Mouse (Mus musculus) kidney, embryonic 14.5 days (tissue): ENCODE measurements at regions not wholly inside any gene's neighbourhood (a gene's known extent, or its start where the extent isn't known, plus 50 kb on each side); places are given as distances from the start of the nearest gene placed in this dataset.

Experiments
- ATAC-seq: fragments of 200-750 bp; cut with Nextera tagmentation; 2 replicates; pipeline ENCODE4 v1.8.0; 2017; ENCODE audit warnings: moderate number of reproducible peaks, mild to moderate bottlenecking, moderate TSS enrichment, moderate library complexity; ENCODE audit not compliant: low FRiP score, low TSS enrichment
- H3K27ac ChIP-seq: fragments of 300-500 bp; sonication (generic); 2 replicates; pipeline ENCODE4 v1.5.1; 2014; ENCODE audit warnings: low read depth, mild to moderate bottlenecking, low read length, moderate library complexity, mixed read lengths
- H3K27me3 ChIP-seq: fragments of 300-500 bp; sonication (generic); 2 replicates; pipeline ENCODE4 v1.6.1; 2014; ENCODE audit warnings: mild to moderate bottlenecking, low read length; ENCODE audit not compliant: control insufficient read depth, insufficient read depth
- H3K36me3 ChIP-seq: fragments of 300-500 bp; sonication (generic); 2 replicates; pipeline ENCODE4 v1.6.1; 2014; ENCODE audit warnings: low read length, mixed read lengths; ENCODE audit not compliant: control insufficient read depth, insufficient read depth
- H3K4me1 ChIP-seq: fragments of 300-500 bp; sonication (generic); 2 replicates; pipeline ENCODE4 v1.6.1; 2014; ENCODE audit warnings: low read length, mixed read lengths; ENCODE audit not compliant: control insufficient read depth, insufficient read depth
- H3K4me2 ChIP-seq: fragments of 300-500 bp; sonication (generic); replicated peaks from 2 replicates; pipeline ENCODE4 v1.6.1; 2014; ENCODE audit warnings: low read depth, mild to moderate bottlenecking, low read length
- H3K4me3 ChIP-seq: fragments of 300-500 bp; sonication (generic); 2 replicates; pipeline ENCODE4 v1.5.1; 2014; ENCODE audit warnings: mild to moderate bottlenecking, low read length
- H3K9ac ChIP-seq: fragments of 300-500 bp; sonication (generic); 2 replicates; pipeline ENCODE4 v1.6.1; 2014; ENCODE audit warnings: low read depth, mild to moderate bottlenecking, low read length, moderate library complexity
- H3K9me3 ChIP-seq: fragments of 300-500 bp; sonication (generic); 2 replicates; pipeline ENCODE4 v1.6.1; 2016; ENCODE audit warnings: low read length; ENCODE audit not compliant: control insufficient read depth
- WGBS: fragments of 180-500 bp; shearing (Covaris S2); extraction: QIAGEN DNeasy Blood & Tissue Kit; methylation state at CpG from one replicate; pipeline ENCODE4 v1.1.7; 2014; 5-methylcytosine and 5-hydroxymethylcytosine counted together

DNA sequence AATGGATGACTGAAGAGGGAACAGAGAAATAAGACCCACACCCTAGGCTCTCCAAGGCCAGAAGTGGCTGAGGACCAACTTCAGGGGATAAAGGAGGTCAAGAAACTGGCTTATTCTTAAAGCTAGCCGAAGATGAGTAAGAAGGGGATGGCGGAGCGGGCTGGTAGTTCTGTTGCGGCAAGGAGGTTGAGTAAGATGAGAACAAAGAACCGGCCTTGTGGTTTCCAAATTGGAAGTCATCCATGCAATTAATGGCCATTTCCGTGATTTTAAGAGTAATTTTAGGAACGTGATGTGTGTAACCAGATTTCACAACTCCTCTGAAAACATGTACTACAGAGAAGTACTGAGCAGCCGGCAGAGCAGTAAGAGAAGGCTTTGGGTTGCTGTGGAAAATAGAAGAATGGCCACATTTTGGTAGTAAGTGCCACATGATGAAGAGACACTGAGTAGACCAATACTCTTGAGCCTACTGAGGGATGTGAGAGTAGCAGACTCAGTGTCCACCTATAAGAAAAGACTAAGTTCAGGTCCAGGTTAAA is 258.4 kb downstream of the Fam49a start:
- no peak overlapping the region for H3K4me2 ChIP-seq
- H3K4me3 ChIP-seq, result no peak overlapping the region
- H3K9me3 ChIP-seq, result no peaks in the 10 kb centered on the region
- 78% methylated on average over 8 of the region's 8 CpGs for WGBS
- no peak overlapping the region for H3K27ac ChIP-seq
- no peak for ATAC-seq
- no peak overlapping the region for H3K9ac ChIP-seq
- H3K4me1 ChIP-seq, result no peaks in the 10 kb centered on the region
- H3K27me3 ChIP-seq, result no peaks in the 10 kb centered on the region
- H3K36me3 ChIP-seq, result no peaks in the 10 kb centered on the region

DNA sequence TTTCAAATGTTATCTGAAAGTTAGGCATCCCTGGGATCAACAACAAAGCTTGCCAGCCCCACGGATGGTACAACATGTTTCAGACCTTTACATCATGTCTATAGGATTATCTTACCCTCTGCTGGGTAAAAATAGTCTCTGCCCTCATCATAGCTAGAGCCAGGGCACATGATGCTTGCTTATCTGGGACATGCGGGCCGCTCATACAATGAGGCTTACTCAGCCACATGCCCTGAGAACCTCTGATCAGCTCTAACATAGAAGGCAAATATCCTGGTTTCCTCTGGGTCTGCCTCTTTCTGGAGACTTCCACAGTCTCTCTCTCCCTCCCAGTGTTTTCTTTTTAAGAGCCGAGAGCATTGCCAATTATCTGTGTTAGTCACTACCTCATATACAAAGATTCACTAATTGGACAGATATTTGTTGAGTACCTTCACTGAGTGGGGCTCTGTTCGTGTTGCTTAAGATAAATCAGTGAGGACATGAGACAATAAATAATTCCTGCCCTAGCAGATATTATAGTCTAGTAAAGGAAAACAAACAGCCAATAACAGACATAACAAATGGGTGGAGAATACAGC is 256.6 kb downstream of the Fam49a start:
- Histone ChIP-seq H3K9ac (no peak overlapping the region), H3K27ac (no peak overlapping the region), H3K4me1 (no peaks in the 10 kb centered on the region), H3K36me3 (no peaks in the 10 kb centered on the region), H3K9me3 (no peaks in the 10 kb centered on the region), H3K4me3 (no peak overlapping the region), H3K27me3 (no peaks in the 10 kb centered on the region), H3K4me2 (no peak overlapping the region)
- 68% methylated on average over 5 of the region's 5 CpGs for WGBS
- no peak for ATAC-seq

DNA sequence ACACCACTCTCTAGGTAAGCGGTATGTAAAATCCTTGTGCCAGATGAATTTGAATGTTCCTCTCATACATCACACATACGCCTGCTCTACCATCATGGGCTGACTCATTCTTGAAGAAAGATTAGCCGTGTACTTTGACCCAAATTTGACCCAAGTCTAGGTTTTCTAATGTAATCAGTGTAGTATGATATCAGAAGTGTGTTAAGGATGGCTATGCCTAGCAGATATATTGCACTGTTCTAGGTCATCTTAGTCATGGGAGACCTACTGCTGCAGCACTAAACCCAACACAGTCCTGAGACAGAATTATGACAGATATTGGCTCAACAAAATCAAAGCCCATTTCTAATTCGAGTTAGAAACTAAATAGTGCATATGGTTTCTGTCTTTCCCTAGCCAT is 255.1 kb downstream of the Fam49a start:
- Histone ChIP-seq H3K4me3 (no peak overlapping the region), H3K27ac (no peak overlapping the region), H3K27me3 (no peaks in the 10 kb centered on the region), H3K9ac (no peak overlapping the region), H3K9me3 (no peaks in the 10 kb centered on the region), H3K4me1 (no peaks in the 10 kb centered on the region), H3K4me2 (no peak overlapping the region), H3K36me3 (no peaks in the 10 kb centered on the region)
- 91% methylated on average over 4 of the region's 4 CpGs for WGBS
- ATAC-seq, result no peak

DNA sequence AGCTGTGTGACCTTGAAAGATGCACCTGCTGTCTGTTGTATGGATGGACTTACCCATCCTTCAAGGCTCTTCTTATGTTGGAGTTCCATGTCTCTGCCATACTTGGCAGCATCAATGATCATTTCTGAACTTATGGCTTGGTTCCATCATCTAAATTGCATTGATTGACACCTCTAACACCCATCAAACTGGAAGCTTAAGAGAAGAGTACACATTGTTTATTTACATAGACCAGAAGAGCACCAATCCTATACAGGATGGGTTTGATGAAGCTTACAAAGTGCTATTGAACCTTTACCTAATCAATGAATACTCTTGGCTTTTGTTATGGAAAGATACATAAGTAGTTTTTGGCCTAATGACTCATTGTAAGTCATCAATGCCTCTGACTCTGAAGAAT is 248.8 kb downstream of the Fam49a start:
- H3K4me1 ChIP-seq, result no peaks in the 10 kb centered on the region
- no peaks in the 10 kb centered on the region for H3K36me3 ChIP-seq
- no peak overlapping the region for H3K27ac ChIP-seq
- no peaks in the 10 kb centered on the region for H3K27me3 ChIP-seq
- H3K4me3 ChIP-seq, result no peak overlapping the region
- H3K4me2 ChIP-seq, result no peak overlapping the region
- H3K9me3 ChIP-seq, result no peaks in the 10 kb centered on the region
- no peak for ATAC-seq
- no peak overlapping the region for H3K9ac ChIP-seq

DNA sequence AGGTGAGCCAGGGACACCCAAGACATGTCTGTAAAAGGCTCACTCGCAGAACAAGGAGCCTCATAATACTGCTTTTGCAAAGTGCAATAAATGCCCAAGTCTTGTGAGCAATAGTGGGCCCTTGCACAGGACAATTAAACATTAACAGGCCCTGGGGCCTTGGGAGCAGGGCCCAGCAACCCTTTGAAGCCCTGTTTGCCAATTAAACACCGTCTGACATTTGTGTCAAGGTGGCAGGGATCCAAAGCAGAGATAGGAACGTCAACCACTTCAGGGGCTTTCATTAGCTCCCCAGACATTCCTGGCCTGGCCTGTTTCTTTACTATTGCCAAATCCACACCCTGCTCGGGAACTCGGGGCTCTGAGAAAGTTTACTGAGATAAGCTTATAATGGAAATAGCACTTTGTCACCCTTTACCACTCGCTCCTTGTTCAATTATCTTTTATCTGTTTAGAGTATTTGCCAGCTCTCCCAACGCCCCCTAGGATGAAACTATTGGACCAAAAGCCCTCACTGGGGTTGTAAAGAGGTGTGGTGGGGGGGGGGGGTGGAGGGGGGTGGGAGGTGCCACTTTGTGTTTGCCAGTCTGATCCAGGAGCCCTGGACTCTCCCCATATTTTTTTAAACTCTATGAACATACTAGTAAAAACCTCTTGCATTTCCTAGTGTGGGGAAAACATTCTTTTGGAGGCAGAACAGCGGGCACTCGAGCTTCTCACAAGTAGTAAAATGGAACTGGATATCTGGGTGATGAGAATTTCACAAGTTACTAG is 247.4 kb downstream of the Fam49a start:
- H3K4me3 ChIP-seq, result no peak overlapping the region
- no peaks in the 10 kb centered on the region for H3K36me3 ChIP-seq
- peak overlapping the region; percentile 2; the same call in 1 of the 2 replicates for H3K27ac ChIP-seq
- H3K27me3 ChIP-seq, result no peaks in the 10 kb centered on the region
- no peaks in the 10 kb centered on the region for H3K4me1 ChIP-seq
- no peak overlapping the region for H3K9ac ChIP-seq
- no peaks in the 10 kb centered on the region for H3K9me3 ChIP-seq
- 23% methylated on average over 9 of the region's 9 CpGs for WGBS
- H3K4me2 ChIP-seq, result no peak overlapping the region
- ATAC-seq, result peak; percentile 57; the same call in 1 of the 2 replicates

GRCm38 (mm10) chr12:12508487-12509125 is 246.7 kb downstream of the Fam49a start:
- Histone ChIP-seq H3K36me3 (no peaks in the 10 kb centered on the region), H3K9ac (no peak overlapping the region), H3K27me3 (no peaks in the 10 kb centered on the region), H3K4me3 (no peak overlapping the region), H3K4me1 (no peaks in the 10 kb centered on the region), H3K4me2 (no peak overlapping the region), H3K27ac (peak overlapping the region; percentile 2; the same call in 1 of the 2 replicates), H3K9me3 (no peaks in the 10 kb centered on the region)
- no peak for ATAC-seq
- WGBS, result 72% methylated on average over 9 of the region's 9 CpGs

- 92% methylated on average over 3 of the region's 3 CpGs for WGBS
Observed at GRCm38 (mm10) chr12:12506671-12507070, 244.7 kb downstream of the Fam49a start.

DNA sequence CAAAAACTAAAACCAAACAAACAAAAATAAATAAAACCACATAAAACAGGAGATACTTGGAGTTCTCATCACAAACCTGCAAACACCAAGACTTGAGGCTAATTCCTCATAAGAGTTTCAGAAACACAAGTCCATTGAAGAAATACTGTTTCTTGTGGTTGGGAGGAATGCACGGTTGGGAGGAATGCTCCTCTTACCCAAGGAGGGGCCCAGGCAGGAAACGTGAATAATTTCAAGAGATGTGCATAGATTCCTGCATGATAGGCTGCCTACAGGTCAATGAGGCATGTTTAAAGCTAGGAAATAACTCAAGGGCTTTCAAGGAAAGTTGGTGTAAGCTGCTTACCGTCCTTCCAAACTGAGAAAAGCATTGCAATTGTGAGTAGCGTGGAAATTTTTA is 243.7 kb downstream of the Fam49a start:
- Histone ChIP-seq H3K4me3 (no peak overlapping the region), H3K9ac (no peak overlapping the region), H3K27ac (no peak overlapping the region), H3K4me1 (no peaks in the 10 kb centered on the region), H3K9me3 (no peaks in the 10 kb centered on the region), H3K27me3 (no peaks in the 10 kb centered on the region), H3K4me2 (no peak overlapping the region), H3K36me3 (no peaks in the 10 kb centered on the region)
- ATAC-seq, result no peak
- WGBS, result 61% methylated on average over 4 of the region's 4 CpGs

More at GRCm38 (mm10) chr12:12506671-12507070, 244.7 kb downstream of the Fam49a start:
- Histone ChIP-seq H3K9ac (no peak overlapping the region), H3K27ac (no peak overlapping the region), H3K4me3 (no peak overlapping the region), H3K9me3 (no peaks in the 10 kb centered on the region), H3K36me3 (no peaks in the 10 kb centered on the region), H3K4me1 (no peaks in the 10 kb centered on the region), H3K27me3 (no peaks in the 10 kb centered on the region), H3K4me2 (no peak overlapping the region)
- no peak for ATAC-seq

GRCm38 (mm10) chr12:12499903-12500302 is 238.0 kb downstream of the Fam49a start:
- no peaks in the 10 kb centered on the region for H3K27me3 ChIP-seq
- no peak overlapping the region for H3K4me2 ChIP-seq
- no peaks in the 10 kb centered on the region for H3K36me3 ChIP-seq
- WGBS, result 78% methylated on average over 3 of the region's 3 CpGs
- no peak overlapping the region for H3K27ac ChIP-seq
- H3K4me3 ChIP-seq, result no peak overlapping the region
- H3K9me3 ChIP-seq, result no peaks in the 10 kb centered on the region
- H3K4me1 ChIP-seq, result 0 out of 2 replicates have a peak, but pooled peaks cover 4% of the 10 kb centered on the region
- ATAC-seq, result no peak
- H3K9ac ChIP-seq, result no peak overlapping the region
